Mouse (Mus musculus) T-helper 2 cell (primary cell): ENCODE measurements around the gene S100a8.

Source experiments
- in situ Hi-C: fragments of 300-600 bp; cut with MboI, MseI; formaldehyde crosslinking; loops from one replicate; pipeline ENCODE4 v1.15.1; 2025; ENCODE audit warnings: high pct_unique_total_duplicates

The S100a8 gene

DNA sequence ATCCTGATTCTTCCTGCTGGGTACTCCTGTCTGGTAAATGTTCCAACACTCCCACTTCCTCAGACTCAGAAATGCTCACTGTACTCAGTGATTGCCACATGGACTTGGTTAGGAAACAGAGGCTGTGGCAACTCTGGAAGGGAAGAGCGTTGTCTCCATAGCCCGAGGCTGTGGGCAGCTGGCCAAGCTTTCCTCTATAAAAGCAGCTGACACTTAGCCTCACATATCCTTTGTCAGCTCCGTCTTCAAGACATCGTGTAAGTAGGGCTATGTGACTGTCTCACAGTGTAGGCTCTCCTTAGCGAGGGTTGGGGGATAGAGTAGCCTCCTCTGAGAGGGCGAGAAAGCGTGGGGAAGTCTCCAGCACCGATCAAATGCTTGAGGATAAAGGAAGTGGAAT, at the start of gene S100a8:
TSS of gene S100a8 (plus strand) at position 133 of the 400 bp plus-strand sequence.
- in situ Hi-C loops = no loop called here

DNA sequence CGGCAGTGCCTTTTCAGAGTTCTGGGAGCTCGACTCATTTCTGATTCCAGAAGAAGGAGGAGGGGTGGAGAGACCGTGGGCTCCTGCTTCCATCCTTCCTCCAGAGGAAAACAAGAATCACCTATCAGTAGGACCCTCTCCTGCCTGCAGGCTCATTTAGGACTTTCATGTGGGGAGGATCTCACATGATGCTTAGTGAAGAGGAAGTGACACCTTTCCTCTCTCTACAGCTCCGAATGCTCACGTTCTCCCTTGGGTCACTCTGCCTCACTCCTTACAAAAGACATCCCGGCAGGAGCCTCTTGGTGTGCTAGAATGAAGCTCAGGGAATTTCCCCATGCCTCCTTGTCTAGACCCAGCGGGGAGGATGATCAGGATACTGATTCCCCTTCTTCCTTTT, 47.2 kb upstream of the S100a8 start:
- in situ Hi-C loops = no loop called here

DNA sequence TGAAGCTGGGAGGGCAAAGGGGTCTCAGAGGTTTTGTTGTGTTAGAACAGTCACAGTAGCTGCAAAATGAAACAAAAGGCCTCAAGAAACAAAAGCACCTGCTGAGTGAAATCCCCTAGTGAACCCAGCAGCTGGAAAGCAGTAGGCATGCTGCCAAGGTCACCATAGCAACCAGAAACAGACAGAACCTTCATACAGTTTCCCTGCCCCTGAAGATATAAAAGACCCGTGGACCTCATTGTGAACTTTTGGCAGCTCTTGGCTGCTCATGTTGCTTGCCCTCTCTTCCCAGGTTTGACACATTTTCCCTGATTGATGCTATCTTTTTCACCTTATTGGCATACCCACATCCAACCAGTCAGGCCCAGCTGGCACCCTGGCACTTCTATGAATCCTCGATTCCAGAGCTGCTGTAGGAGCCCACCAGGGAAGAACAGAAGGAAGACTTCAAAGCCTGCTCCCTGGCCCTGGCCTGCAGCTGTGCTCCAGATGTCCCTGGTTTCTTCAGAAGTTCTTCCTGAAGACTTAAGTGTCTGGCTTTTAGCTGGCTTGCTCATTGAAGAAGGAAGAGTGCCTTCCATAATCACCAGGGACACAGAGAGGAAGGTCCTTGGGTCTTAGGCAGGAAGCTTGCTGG, 45.2 kb upstream of the S100a8 start:
- in situ Hi-C loops = no loop called here

DNA sequence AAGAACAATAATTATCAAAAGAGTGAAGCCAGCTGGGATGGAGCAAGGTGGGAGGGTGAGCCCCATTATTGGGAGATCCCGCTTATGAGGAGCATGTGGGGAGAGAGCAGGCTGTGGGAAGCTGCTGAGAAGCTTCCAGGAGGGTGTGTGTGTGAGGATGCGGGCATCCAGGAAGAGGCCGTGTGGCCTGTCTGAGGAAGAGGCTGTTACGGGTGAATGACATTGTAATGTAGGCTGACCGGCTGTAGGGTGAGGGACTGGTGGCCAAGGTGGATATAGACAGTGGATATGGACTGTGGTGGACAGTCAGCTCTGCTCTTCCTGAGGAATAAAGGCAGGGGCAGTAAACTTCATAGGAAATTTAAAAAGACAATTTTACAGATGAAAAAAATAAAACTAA, 43.3 kb upstream of the S100a8 start:
- in situ Hi-C loops = no loop called here

DNA sequence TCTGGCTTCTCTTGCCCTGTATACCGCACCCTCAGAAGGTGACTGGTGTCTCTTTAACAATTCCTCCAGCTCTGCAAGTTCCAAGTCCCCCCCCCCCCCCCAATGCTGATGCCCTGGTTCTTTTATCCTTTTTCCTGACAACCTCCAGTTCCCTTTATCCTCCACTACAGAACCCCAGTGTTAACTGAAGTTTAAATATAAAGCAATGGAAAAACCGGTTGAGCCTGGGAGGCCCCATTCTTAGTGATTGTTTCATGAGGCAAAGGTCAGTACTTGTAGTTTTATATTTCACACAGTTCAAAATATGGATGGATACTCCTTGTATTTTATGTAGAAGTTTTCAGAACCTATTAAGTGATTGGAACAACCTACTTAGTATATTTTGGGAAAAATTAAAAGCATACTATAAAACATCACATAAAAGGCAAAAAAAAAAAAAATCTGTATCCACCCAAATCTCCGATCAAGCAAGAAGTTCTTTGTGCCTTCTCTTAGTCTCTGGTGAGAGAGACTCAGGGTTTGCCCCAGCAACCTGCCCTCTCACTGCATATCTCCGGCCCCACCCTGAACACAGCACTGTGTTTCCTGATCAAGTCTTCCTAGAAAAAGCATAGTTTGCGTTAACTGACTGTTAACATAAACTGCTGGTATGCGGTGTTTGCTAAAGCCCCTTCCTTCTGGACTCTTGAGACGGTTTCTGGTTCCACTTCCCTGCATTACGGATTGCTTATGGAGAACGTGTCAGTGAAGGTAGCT, 42.3 kb upstream of the S100a8 start:
- in situ Hi-C loops = no loop called here

DNA sequence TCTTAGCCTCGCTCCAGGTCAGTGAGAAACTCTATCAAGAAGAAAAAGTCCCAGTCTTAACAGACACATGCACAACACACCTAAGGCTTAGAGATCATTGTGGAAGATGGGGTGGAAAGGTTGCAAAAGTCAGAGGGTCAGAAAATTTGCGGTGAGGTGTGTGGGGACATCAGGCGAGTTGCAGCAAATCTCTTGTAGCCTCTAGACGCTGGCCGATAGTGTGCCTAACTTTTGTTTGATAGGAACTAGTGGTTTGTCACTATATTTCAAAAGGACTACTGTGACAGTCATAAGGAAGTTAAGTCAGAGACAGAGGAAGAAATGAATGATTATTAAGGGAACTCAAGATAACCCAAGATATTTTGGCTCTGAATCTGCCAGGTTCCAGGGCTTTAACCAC, 41.4 kb upstream of the S100a8 start:
- in situ Hi-C loops = no loop called here

DNA sequence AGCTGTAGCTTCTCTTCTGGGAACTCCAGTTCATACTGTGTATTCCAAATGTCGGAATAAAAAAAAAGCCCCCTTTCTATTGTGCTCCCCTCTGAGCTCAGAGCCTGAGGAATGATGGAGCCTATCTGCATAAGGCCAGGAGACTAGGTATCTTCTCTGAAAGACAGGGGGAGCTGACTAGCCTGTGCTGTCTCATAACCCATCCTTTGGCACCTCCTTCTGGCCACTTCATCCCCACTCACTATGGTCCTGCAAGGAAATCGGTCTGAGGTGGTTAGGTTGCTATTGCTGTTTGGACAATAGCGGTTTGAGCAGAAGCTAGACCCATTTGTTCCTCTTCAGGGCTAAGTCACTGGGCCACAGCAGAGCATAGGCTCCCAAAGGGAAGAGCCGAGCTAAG, 41.0 kb upstream of the S100a8 start:
- in situ Hi-C loops = no loop called here

DNA sequence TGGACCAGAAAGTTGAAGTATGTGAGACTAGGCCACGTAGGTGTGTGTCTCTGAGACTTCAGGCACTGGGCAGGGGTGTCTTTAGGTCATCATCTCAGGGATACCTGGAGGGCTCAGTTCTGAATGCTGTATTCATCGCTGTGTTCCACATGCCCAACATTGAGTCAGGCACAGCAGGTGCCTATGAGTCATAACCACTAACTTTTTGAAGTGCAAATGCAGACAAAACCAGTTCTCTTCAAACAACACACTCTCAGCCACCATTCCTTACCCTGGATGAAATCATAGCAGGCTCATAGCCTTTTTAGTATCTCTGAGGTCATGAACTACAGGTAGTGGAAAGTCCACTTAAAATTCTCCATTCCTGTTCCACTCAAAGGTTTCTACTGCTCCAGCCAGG, 39.5 kb upstream of the S100a8 start:
- in situ Hi-C loops = no loop called here

DNA sequence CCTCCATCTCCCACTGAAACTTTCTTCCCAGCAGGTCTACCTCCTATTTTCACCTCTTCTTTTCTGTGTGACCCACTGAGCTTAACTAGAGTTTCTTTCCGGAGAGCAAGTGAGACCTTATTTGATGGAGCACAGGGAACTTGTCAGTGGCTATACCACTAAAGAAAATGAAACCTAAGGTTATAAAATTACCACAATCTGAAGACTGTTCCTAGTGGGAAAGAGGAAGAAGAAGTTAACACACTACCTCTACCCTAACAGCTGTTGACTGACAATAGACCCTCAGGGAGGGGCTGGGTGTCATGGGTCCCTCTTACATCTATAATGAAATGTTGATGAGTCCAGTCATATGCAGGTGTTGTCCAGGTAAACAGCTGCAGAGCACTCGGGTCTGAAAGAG, 36.8 kb upstream of the S100a8 start:
- in situ Hi-C loops = no loop called here

DNA sequence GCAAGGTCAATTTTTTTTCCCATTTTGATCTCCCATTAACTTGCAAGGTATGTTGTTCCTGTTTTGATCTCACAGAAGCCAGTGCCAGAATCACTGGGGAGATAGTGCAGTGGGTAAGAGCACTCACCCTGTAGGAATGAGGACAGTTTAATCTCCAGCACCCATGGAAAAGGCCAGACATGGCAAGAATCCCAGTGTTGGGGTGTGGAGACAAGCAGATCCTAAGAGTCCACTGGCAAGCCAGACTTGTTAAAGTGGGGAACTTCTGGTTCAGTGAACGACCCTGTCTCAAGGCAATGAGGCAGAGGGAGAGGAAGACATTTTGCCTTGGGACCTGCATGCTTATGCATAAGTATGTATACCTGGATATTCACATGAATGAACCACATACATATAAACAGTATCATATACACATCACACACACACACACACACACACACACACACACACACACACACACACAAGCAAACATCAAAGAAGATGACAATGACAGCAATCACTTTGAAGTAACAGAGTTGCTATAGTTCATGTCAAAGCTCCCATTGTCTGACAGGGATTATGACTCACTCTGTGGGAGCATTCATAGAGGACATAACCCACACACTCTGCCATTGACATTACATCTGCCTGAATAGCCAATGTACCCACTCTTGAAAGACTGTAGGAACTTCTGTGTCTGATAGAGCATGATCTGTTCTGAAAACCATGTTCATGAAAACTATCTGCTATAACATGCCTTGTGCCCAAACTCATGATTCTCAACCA, 30.1 kb upstream of the S100a8 start:
- in situ Hi-C loops = no loop called here

DNA sequence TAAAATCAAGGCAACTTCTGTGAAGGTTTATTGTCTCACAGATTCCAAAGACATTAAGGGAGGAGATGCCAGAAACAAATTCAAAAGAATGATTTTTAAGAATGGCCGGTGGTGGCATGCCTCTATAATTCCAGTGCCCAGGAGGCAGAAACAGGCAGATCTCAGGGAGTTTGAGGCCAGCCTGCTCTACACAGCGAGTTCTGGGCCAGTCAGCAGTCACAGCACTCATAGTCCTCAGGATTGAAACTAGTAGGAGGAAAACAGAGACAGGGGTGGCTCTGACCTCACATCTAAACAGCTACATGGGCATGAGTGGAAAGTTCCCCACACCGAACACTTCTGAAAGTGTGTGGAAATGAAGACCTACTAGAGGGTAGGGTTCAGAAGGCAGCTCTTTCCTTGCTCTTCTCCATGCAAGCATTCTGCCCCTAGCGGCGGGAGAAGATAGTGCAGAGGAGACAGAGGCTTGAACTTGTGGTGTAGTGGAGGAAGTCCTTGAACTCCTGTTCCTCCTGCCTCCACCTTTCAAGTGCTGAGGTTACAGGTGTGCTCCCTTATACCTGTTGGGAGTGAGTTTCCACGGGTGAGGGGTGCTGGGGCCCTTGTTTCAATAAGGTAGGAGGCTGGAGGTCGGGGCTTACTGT, 29.1 kb upstream of the S100a8 start:
- in situ Hi-C loops = no loop called here

DNA sequence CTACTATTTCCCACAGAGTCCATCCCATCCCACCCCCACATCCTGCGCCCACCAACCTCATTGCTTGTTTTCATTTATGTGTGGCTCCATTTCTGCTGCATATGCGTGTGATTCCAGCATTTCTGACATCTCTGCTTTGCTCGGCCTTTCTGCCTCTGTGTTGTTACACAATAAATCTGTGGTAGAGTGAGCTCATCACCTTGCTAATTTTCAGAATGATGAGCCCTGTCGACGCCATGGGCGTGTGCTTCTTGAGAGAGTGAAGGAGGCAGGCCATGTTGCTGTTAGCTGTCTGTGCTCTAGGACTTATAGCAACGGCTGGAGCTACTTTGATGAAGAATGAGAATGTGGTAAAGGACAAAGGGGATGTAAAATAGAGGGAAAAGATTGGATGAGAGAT, 27.8 kb upstream of the S100a8 start:
- in situ Hi-C loops = no loop called here

DNA sequence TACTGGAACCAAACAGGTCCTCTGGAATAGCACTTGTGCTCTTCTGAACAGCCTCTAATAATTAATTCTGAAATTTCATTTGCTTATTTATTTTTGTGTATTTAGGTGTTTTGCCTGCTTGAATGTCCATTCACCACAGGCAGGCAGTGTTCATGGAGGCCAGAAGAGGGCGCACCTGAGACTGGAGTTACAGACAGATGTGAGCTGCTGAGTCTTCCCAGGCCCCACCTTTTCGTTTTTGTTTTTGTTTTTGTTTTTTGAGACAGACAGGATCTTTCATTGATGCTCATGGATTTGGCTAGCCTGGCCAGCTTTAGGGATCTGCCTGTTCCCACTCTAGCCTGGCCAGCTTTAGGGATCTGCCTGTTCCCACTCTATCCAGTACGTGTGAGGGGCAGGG, 24.6 kb upstream of the S100a8 start:
- in situ Hi-C loops = no loop called here

DNA sequence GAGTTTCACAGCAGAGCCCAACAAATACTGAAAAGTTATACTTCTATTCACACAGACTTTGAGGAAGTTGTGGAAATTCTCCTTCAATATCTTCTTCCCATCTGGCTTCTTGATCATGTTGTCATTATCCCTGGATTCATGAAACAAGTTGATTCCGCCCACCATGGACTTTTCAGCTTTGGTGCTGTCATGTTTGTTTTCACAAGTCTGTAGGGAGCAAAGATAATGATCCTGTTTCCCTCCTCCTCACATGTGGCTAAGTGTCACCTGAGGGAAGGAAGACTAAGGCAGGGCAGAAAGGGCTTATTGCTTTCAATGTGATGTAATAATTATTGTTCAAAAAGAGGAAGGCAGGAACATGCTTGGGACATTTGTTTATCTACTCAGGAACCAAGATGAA, 21.5 kb upstream of the S100a8 start:
- in situ Hi-C loops = no loop called here

DNA sequence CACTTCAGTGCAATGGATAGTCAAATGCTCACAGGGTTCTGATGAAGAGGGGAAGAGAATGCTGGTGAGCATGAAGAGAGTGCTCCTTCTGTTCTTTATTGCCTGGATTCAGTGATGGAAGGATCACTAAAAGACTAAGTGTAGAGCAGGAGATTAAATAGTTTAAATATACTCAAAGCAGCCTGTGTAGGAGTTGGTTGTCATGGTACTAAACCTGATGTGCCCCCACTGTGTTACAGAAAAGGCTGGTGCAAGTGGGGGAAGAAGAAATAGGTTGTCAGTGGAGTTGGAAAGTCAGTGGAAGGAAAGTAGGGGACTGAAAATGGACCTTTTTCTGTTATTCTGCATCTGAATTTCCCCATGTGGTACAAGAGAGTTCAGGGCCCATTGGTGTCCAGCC, 19.8 kb upstream of the S100a8 start:
- in situ Hi-C loops = no loop called here

DNA sequence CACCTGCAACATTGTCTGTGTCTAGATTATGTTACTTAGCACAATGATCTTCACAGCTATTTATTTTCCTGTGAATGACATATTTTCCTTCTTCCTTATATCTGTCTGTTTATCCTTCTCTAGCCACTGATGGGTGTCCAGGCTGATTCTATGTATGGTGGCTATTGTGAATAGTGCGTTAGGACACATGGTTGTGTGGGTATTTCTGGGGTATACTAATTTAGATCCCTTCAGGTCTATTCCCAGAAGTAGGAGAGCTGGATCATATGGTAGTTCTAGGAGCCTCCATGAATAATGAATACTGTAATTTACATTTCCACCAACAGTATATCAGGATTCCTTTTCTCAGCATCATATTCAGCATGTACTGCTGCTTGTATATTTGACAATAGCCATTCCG, 18.9 kb upstream of the S100a8 start:
- in situ Hi-C loops = no loop called here

DNA sequence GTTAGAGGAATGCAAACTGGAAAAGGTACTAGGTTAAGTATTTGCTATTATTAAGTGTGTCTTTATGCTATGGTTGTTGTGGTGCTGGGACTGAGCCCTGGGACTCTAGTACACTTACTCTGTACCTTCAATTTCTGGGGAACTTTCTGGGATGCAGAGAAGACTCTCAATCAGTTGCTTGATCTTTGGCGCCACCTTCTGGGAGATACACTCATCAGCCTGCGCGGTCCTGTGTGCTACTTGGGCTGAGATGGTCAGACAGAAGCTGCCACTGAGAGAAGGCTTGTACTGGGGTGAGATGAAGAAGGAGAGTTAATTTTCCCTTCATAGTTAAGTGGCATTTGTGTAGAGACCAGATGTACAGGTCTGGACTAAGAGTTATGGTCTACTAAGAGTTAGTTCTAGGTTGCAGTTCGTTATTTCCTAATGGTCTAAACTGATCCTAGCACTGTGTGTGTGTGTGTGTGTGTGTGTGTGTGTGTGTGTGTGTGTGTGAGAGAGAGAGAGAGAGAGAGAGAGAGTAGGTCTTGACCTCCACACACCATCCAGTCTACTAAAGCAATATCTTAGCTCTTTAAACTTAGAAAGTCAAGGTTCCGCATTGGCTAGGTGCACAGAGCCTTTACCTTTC, 15.8 kb upstream of the S100a8 start:
- in situ Hi-C loops = no loop called here

DNA sequence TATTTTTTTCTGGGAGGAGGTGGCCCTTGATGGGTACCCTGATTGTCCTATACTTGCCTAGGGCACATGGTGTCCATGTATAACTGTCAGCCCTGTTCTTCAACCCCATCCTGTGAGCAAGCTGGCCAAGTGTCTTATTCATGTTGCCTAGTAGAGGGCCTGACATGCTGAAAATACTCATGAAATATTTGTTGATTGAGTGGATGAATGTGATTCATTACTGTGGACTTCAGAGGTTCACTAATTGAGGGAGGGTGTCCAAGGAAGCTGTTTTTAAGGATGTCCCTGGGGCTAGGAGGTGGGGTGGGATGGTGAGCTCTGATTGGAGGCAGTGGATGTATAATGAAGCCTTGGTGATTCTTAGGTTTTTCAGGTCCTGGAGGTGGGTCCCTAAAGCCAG, 15.1 kb upstream of the S100a8 start, which contains the start of gene S100a7a:
TSS of gene S100a7a (plus strand) at position 301 of the 400 bp plus-strand sequence.
- in situ Hi-C loops = no loop called here

DNA sequence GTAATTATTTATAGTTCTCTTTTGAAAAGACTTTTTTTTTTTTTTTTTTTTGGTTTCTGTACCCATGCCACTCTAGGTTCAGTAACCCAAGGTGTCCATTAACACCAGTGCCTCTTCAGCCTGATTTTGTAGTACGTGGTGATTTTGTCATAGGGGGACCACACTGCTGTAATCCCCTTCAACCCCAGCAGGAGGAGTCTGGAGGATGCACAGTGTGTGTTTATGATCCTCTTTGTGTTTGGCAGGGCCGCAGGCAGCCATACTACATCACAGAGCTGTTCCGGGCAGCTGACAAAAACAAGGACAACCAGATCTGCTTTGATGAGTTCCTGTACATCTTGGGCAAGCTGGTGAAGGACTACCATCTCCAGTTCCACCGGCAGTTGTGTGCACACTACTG, 11.4 kb upstream of the S100a8 start:
- in situ Hi-C loops = no loop called here

DNA sequence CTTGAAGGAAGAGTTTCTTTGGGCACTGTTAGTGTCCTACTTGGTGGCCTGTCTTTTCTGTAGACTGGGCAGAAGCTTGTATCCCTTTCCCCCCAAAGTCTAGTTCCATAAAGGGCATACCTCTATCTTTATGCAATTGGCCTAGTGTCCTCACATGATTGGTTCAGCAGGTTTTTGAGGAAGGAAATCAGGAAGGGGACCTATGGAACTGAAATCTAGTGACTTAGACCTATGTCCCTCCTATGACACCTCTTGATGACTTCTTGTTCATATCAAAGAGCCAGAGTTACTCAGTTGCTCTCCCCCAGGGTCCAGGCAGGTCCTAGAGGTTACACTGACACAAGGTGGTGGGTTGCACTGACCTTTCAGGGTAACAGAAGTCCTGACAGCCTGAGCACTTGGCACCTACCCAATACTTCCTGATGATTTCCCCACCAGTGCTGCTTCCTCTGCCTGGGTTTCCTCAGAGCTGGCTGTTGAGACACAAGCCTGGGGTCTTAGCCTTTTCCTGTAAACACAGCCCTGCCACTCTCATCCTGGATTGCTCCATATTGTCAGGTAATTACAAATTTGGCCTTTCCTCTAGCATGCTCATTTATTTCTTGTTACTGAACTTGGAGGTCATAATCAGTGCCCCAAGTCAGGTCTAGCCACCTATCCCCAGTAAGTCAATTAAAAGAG, 9.3 kb upstream of the S100a8 start:
- in situ Hi-C loops = no loop called here

DNA sequence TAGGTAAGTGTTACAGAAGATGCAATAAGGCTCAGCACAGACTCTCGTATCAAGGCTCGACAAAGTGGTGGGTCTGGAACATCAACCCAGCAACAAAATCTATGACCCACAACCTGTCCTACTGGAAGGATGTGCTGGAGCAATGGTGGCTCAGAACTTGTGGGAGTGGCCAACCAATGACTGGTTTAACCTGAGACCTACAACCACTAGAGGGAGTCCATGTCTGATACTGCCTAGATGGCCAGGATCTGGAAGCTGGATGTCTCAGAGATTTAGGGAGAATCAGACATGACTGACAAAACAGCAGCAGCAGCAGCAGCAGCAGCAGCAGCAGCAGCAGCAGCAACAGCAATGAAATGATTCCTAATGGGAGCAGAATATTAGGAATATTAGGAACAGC, 4.6 kb upstream of the S100a8 start:
- in situ Hi-C loops = no loop called here
